Mouse (Mus musculus) testis, postnatal 14 days (tissue): ENCODE measurements around the gene Lama2.
A peak's percentile ranks its signal among the peaks of the same experiment; 100 is the strongest.

ENCODE experiments used
- DNase-seq: peaks from one replicate; pipeline ENCODE4 v3.0.0; 2021; ENCODE audit warnings: low spot score

The Lama2 gene

DNA sequence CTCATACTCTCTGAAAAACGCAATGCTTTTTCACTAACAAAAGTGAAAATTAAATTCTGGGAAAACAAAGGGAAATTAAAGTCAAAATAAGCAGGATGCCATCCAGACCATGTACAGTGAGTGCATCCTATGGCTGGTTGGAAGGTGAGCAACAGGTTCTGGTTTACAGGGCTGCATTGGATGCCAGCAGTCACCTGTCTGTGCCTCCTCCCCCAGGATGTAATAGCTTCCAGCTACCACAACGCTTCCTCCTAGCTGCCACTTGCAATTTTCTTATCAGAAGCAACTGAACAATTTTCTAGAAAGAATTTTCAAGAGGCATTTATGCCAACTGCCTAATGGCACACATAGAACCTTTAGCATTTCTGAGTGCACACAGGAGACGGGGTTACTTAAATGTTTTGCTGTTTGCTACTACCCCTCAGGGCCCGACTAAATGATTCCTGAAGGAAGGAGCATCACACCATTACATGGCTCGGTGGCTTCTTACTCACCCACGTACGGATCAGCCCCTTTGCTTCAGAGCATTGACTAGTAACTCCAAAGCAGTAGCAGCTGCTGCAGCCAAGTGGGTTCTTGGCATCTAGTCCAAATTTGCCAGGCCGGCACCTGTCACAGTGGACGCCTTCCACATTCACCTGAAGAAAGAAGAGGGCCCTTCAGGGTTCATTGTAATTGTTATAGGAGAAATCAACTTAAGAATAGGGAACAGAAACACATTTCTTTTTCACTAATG lies 430.8 kb downstream of the Lama2 start:
- DNase-seq: no peak

DNA sequence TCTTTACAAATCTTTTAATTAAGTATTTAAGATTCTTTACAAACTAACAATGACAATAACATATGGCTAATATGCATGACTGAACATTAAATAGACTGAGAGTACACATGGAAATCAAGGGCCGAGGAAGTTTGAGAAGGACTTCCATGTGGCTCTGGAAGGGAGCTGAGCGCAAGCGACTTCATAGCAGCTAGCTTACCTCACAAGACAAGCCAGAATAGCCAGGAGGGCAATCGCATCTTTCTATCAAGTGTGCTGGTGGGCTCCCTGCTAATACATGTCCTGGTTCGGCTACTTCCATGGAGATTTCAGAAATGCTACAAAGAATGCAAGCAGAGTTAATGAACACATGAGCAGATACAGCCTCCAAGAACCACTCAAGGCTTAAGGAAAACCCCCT lies 435.4 kb downstream of the Lama2 start:
- DNase-seq: no peak

DNA sequence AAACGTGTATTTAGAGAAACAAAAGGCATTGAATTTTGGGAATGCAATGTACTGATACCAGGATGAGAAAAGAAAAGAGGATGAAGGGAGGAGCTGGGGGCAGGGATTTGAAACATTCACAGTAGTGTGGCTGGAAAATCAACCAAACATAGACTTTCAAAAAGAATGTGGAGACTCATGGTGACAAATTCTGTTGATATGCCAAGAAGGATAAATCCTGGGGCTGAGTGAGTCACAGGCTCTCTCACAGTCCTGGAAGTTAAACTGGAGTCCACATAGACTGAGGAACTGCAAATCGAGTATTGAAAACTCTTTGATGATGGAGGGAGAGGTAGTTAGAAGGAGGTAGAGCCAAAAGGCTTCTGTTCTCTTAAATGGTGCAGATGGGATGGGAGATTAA lies 445.3 kb downstream of the Lama2 start:
- DNase-seq: no peak

DNA sequence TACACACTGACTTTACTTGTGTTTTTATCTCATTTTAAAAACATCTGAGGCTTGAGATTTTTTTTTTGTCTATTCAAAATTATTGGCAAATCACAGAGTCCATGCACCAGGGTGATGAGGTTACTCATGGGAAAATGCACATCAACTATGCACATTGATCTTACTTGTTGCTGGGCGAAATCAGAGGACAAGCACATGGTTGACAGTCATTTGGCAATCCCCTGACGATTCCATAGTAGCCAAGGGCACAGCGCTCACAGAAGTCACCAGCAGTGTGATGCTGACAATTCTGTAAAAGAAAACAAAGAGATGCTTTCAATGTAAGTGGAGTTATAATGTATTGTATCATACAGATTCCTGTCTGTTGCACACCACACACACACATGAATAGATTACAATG lies 454.8 kb downstream of the Lama2 start:
- DNase-seq: no peak

DNA sequence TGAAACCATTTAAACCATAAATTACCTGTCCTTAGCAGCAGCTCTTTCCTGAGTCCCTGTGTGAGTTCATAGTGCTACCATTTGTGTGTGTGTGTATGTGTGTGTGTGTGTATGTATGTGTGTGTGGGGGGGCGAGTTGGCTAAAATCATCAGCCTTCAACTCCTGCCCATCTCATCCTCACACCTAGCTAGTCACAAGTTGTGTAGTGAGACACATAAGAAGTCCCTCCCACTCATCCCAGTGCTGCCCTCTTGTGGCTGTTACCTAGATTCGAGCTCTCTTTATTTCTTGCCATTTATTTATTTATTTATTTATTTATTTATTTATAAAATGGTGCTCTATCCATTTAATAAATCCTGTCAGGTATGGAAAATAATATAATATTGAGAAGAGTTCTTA lies 457.2 kb downstream of the Lama2 start:
- DNase-seq: no peak

DNA sequence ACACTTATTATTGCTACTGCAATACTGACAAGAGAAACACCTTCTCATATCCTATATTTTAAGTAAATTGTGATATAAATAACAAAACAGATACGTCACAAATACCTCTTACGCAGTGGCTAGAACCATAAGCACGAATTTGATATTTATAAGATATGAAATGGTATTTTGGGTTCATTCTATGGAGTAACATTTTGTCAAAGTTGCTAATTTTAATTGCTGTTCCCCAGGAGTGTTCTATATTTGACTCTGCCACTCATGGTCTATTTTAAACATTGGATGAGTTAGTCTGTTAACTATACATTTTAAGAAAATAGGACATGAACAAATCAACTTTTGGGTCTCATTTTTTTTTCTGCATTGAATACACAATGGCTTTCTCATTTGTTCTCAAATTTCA lies 469.3 kb downstream of the Lama2 start:
- no peak for DNase-seq

DNA sequence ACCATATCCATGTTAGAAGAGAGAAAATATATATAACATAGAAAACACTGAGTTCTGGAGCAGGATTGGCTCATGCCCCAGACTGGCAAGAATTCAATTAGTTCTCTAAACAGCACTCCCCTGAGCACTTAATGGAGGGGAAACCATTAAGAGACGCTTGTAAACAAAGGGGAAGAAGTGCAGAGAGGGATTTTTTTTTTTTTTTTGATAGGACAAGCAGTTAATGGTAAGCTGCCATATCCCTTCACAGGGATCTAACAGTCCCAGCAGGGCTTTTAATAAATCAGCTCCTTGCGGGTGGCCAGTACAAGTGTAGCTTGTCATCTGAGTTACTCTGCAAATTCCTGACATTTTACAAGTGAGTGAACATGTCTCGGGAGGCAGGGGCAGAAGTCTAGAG lies 479.1 kb downstream of the Lama2 start:
- no peak for DNase-seq

DNA sequence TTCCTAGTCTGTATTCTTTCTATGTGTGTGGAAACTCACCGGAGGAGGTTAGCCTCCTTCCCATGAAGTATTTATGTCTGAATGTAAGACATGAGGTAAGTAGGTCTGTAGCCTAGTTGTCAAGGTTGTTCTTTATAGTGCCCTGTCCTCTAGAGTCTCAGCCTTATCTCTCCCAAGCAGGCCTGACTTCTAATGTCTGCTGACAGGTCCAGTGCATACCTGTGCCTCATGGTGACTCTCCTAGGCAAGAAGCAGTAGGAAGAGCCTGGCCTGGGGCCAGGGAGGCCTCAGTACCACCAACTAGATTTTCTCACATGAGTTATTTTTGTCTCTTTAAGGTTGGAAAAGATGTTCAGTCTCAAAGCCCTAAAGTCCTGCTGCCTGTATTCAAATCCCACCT lies 483.8 kb downstream of the Lama2 start:
- no peak for DNase-seq

DNA sequence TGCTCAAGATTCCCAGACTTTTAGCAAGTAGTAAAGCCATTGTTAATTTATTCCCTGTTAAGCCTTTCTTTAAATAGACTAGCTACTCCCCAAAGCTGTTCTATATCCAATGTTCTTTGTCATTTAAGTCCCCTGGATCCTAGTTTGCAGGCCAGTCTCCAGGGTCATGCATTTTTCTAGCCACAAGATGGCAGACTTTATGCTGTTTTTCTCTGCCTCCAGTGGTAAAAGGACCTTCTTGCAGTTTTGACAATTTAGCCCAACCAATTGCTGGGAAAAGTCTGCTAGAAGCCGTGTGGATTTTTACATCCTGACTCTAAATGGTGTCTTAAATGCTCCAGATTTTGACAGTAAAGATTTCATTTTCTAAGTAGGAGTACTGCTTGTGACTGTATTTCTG lies 486.4 kb downstream of the Lama2 start:
- DNase-seq: peak; percentile 8

DNA sequence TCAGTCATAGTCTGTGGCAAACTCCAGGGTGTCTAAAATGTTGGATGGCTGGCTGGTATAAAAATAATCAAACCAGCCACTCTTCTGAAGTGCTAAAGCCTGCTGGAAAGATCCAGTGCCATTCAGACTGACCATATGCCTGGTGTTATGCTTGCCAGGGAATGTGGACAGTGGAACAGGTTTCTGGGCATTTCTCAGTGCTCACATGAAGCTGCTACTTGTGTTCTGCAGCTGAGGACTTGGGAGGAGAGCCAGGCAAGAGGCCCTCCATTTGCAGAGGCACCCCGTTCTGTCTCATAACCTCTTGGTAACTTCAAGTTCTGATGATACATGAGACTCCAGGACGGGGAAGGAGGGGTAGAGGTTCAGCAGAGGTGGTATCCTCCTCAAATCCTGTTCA lies 492.1 kb downstream of the Lama2 start:
- no peak for DNase-seq

DNA sequence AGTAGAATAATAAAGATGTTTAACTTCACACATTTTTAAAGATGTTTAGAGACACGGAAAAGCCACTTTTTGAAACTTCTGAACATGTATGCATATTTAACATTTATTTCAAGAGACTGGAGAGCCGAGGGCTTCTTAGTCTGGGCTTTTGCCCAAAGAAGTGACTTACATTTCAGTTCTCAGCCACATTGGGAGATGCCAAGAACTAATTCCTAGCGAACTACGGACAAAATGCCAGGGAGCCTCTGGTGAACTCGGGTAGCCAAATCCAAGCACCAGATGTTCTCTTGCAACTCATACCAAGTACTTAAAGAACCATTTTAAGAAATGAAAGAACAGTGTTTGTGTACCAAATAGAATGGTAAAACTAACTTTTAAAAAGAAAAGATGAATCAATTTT lies 495.8 kb downstream of the Lama2 start:
- DNase-seq: no peak

DNA sequence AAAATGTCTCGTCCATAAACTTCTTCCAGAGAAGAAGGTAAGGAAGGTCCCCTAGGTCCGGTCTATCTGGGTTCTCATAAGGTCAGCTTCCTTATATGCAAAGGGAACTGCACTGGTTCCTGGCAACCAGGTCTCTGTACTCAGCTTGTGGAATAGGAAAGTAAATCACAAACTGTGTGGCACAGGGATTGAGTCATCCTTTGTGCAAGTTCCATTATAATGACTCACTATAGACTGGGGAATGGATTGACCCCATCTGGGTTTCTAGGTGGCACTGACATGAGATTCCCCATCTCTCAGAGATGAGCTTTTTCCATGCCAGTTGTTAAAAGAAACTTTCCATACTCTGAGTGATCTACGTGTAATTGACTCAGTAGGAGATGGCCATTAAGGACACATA lies 501.7 kb downstream of the Lama2 start:
- DNase-seq: no peak

DNA sequence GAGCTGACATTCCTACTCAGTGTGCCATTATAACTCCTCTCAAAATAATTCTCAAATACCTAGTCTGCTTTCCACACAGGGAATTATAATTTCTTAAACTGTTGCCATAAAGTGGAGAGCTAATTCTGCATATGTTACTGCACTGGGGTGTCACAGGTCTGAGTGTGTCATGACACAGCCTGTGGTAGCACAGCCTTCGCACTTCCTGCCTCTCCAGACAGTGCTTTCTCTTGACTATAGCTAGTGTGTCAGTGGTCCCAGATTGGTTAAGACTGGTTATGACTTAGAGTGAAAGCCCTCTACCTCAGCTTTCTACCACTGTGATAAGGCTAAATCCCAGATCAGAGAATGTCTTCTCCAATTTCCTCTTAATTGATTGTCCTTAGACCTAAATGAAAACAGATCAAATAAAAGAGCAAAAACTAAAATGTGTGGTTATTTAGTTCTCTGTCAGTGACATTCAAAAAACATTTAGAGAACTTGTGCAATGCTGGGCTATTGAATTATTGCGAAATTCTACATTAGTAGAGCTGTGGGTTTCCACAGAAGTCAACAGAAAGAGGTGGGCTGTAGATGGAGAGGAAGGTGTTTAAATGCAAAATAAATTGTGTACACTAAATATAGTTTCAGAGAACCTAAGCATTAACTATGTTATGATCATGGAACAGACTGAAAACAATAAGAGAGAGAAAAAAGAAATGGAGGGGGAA lies 502.5 kb downstream of the Lama2 start:
- no peak for DNase-seq

DNA sequence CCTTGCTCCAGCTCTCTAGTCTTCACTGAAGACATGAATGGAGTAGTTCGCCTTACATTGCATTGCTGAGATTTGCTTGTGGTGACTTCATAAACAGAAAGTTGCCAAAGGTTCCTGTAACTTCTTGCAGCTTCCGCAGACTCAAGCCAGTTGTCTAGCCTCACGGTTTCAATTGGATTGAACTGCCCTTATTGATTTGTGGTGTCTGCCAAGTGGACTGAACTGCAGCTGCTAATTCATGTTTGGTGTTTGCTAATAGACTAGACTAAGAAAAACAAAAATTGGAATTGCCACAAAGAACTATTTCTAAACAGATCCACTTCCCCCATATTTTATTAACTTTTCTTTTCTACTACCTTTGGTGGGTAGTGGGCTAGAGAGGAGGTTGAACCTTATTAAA lies 505.4 kb downstream of the Lama2 start:
- no peak for DNase-seq

DNA sequence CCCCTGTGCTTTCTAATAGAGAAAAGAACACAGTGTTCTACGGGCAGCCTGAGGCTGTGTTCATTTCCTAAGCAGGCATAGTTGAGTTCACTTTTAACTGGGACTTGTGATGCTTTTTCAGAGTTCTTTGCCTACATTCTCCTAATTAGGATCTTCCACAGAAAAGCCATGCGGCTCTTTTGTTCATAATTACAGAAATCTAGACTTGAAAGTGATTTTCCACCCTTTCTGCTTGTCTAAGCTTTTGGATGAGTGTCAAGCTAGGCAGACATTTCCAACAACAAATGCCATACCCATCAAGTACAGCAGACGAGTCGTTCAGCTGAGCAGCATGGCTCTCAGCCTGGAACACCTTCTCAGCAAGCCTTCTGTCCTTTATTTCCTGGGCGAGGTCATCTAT lies 515.7 kb downstream of the Lama2 start:
- no peak for DNase-seq

DNA sequence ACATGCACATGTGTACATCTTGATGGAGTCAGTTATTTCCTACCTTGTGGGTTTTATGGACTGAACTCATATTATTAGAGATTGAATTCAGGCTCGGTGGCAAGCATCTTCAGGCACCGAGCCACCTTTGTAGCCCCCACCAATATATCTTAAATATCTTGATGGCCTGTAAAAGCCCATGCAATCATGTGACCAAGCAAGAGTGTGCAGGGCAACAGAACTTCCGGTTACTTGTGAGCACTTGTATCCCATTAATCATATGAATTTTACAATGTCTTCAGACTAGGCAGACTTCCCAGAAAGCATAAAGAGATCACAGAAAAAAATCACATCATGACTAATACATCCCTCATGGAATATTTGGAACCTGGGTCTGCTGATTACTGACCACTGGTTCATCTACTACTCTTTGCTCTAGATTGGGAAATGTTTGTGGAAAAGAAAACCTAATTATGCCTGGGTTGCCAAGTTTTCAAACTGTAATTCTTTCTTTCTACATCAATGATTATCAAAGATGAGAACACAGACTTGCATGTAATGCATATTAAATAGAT lies 517.7 kb downstream of the Lama2 start:
- DNase-seq: no peak

DNA sequence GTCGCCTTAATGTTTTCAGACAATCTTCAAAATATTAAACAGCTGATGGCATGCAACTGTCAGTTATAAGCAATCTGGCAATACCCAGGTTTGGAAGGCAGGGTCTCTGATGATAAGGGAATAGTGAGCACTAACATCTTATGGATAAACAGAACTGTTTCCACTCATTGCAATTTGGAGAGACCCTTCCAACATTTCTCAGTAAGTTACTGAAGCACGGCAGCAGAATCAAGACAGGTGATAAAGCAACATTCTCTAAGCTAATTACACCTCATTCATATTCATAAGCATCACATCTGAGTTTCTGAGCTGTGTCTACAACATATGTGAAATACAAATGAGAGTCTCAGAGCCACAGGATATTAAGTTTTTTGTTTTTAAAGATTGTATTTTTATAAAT lies 542.4 kb downstream of the Lama2 start:
- no peak for DNase-seq

DNA sequence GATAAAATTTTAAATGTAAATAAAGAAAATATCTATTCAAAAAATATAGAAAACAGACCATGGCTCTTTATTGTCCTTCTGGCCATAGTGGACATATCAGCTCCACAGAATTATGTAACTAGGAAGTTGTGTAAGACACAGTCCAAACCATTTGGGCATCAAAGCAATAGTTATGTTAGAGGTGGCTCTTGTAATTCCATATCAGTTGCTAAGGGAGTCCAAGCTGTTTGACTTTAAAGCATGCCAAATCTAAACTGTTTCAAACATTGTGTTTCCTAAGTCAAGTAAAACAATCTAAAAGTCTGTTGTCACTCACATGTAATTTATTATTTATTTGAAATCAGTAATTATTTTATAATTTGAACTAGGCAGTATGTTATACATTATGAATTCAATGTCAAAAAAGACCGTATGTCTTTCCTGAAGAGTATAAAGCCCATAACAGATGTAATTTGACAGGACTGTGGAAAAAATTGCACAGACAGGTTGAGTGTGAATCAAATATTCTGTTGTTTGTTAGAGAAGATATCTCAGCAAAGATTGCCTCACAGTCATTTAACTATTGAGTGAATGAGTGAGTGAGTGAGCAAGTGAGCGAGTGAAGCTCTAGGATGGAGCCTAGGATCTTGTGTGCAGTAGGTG lies 550.6 kb downstream of the Lama2 start:
- DNase-seq: no peak

DNA sequence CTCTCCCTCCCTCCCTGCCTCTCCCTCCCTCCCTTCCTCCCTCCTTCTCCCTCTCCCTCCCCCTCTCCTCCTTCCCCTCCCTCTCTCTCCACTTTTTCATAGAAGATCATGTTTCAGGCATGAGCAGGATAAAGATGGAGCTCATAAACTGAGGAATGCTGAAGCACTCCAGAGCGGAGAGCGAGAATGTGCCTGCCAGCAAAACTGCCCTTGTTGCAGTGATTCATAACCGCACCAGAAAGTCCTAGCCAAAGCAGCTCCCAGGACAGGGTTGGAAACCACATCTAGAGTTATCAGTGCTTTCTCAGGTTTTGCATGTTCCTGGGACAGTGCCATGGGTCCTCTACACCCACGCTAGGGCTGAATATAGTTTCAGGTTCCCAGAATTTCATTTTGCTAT lies 555.9 kb downstream of the Lama2 start:
- DNase-seq: peak; percentile 24

DNA sequence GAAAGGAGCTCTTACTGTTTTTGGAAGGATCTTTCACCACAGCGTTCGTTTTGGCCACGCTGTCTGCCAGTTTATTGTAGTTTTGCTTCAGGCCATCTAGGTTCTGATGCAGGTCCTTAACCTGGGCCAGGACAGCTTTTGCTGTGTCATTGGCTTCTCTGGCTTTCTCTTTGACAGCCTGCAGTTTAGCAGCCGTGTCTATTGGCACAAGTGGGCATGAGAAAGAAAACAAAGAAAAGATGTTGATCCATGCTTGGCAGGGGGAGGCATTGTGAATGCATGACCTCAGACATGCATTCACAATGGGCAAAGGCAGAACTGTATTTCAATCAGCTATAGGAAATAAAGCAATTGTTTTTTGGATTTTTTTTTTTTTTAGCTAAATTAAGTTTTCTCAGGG lies 565.1 kb downstream of the Lama2 start:
- DNase-seq: no peak

DNA sequence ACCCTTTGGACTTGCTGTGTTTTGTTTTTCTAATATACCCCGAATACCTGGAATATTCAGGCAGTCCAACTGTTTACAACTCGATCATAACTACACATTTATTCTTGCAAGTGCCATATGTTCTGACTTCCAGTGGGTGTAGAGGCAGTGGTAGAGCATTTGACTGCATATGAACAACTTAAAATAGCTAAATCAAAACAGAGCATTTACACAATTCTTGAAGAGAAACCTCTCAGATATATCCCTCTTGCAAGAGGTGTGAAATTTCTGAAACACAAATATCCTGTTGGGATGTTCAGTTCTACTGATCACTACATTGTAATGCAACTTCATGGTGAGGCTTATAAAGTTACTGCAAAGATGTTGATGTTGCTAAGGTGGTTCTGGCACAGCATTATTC lies 572.4 kb downstream of the Lama2 start:
- no peak for DNase-seq

DNA sequence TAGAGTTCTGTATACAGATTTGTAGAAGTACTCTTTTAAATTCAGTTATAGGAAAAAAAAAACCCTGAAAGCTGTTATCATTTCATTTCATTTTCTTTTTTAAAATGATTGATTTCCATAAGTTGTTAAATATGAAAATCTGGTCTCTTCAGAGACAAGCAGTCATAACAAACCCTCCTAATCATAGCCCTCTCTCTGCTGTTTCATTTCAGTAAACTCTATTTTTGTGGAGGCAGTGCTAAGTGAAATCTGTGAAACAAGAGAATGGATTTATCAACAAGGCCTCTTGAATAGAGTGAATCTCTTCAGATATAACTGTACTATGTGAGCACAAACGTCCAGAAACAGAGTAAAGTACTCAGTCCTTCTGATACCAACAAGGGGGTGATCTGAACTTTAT lies 577.7 kb downstream of the Lama2 start:
- no peak for DNase-seq

DNA sequence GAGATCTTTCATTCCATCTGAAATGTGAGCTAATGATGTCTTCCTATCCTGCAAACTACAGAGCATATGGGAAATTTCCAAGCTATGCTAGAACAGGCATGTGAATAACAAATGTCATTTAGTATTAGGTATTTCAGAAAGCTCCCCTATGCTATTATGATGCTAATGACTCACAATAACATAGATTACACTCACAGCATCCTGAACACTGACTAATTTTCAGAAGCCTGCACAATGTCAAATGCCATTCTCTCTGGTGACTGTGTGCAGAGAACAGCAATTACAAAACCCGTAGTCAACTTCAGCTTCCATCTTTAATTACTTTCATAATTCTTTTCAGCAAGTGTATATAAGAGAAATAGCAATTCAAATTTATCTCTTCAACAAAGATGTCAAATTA lies 596.9 kb downstream of the Lama2 start:
- DNase-seq: no peak
